Mouse (Mus musculus) intestine, embryonic 15.5 days (tissue): Measurements from ENCODE around the gene Strn. TPM values are rescaled to one million over a fixed set of nuclear protein-coding genes. Genes with fewer than 3 reads are reported as not detected.
A peak's percentile ranks its signal among the peaks of the same experiment; 100 is the strongest.

Experiments
- ATAC-seq: fragments of 200-750 bp; cut with Nextera tagmentation; 2 replicates; pipeline ENCODE4 v1.8.0; 2017; ENCODE audit warnings: moderate TSS enrichment, moderate library complexity
- H3K27ac ChIP-seq: fragments of 300-500 bp; sonication (generic); 2 replicates; pipeline ENCODE4 v1.5.1; 2015; ENCODE audit warnings: mild to moderate bottlenecking, inconsistent platforms
- H3K27me3 ChIP-seq: fragments of 300-500 bp; sonication (generic); replicated peaks from 2 replicates; pipeline ENCODE4 v1.6.1; 2015; ENCODE audit warnings: inconsistent platforms
- H3K36me3 ChIP-seq: fragments of 300-500 bp; sonication (generic); 2 replicates; pipeline ENCODE4 v1.6.1; 2015; ENCODE audit warnings: inconsistent platforms
- H3K4me1 ChIP-seq: fragments of 300-500 bp; sonication (generic); replicated peaks from 2 replicates; pipeline ENCODE4 v1.6.1; 2015; ENCODE audit warnings: inconsistent platforms
- H3K4me2 ChIP-seq: fragments of 300-500 bp; sonication (generic); replicated peaks from 2 replicates; pipeline ENCODE4 v1.6.1; 2015; ENCODE audit warnings: mild to moderate bottlenecking, inconsistent platforms
- H3K4me3 ChIP-seq: fragments of 300-500 bp; sonication (generic); replicated peaks from 2 replicates; pipeline ENCODE4 v1.5.1; 2015; ENCODE audit warnings: inconsistent platforms
- H3K9ac ChIP-seq: fragments of 300-500 bp; sonication (generic); 2 replicates; pipeline ENCODE4 v1.6.1; 2015; ENCODE audit warnings: inconsistent platforms
- H3K9me3 ChIP-seq: fragments of 300-500 bp; sonication (generic); 2 replicates; pipeline ENCODE4 v1.6.1; 2016; ENCODE audit warnings: inconsistent platforms
- WGBS: fragments of 180-500 bp; shearing (Covaris S2); methylation state at CpG from one replicate; pipeline ENCODE4 v1.1.7; 2015; 5-methylcytosine and 5-hydroxymethylcytosine counted together
- polyA plus RNA-seq: library from polyadenylated mRNA; unstranded; fragments of >200 nt; fragmentation: Nextera tagmentation; extraction: Ambion mirVana; gene quantifications from 2 replicates; pipeline ENCODE4 v1.2.1, GENCODE M21; 2015

Strn gene
- 5.3 and 5.4 TPM in 2 replicates for polyA plus RNA-seq

DNA sequence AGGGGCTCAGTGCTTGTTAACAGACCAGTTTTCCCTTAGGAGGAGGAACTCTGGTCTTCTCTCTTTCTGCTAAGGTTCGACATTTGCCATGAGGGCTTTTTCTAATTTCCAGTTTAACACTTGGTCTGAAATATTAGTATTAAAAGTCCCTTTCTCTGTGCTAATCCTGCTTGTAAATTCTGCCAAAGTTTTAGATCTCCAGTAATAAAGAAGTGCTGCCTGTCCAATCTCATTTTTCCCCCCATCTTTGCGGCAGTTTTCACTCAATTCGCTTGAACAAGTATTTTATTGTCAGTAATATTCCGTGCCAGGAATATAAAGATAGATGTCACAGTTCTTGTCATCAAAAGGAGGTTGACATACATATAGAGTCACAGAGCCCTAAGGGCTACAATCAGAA, at the start of gene Strn:
Gene Strn, minus strand, starts transcription at position 101 of the 400 bp plus-strand sequence.
- Histone ChIP-seq H3K27ac (peak within 1 kb of the TSS; percentile 96), H3K9ac (peak within 1 kb of the TSS; percentile 88), H3K9me3 (no peaks in the 10 kb centered on the region), H3K27me3 (no peaks in the 10 kb centered on the region), H3K4me2 (peak within 1 kb of the TSS; percentile 73), H3K4me3 (peak within 1 kb of the TSS; percentile 71), H3K4me1 (peaks cover 14% of the 10 kb centered on the region), H3K36me3 (no peaks in the 10 kb centered on the region)
- 38% methylated on average over 4 of the region's 4 CpGs for WGBS
- no peak for ATAC-seq

DNA sequence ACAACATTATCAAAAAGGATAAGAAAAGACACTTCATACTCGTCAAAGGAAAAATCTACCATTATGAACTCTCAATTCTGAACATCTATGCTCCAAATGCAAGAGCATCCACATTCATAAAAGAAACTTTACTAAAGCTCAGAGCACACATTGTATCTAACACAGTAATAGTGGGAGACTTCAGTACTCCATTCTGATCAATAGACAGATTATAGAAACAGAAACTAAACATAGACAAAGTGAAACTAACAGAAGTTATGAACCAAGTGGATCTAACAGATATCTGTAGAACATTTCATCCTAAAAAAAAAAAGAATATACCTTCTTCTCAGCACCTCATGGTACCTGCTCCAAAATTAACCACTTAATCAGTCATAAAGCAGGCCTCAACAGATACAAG, 41.8 kb upstream of the Strn start:
- Histone ChIP-seq H3K36me3 (no peaks in the 10 kb centered on the region), H3K4me2 (no peak overlapping the region), H3K9me3 (no peaks in the 10 kb centered on the region), H3K4me1 (no peaks in the 10 kb centered on the region), H3K27ac (no peak overlapping the region), H3K9ac (no peak overlapping the region), H3K27me3 (no peaks in the 10 kb centered on the region), H3K4me3 (no peak overlapping the region)
- WGBS = 90% methylated on average over 1 of the region's 1 CpGs
- no peak for ATAC-seq

DNA sequence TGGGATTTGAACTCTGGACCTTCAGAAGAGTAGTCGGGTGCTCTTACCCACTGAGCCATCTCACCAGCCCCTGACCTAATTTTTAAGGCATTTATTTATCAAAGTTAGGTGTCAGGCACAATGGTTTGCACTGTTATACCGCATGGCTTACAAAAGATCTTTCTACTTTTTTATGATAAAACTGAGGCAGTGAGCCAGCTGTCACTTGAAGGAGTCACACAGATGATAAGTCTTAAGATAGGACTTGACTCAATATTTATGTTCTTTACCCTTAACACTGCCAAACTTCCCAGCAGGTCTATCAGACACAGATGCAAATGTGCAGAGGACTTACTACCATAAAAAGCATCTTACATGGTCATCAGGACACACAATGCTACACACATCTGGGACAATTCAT, 35.3 kb upstream of the Strn start:
- no peak for ATAC-seq
- H3K4me3 ChIP-seq = no peak overlapping the region
- H3K4me1 ChIP-seq = no peaks in the 10 kb centered on the region
- H3K36me3 ChIP-seq = 0 out of 2 replicates have a peak, but pooled peaks cover 3% of the 10 kb centered on the region
- H3K9me3 ChIP-seq = no peaks in the 10 kb centered on the region
- no peaks in the 10 kb centered on the region for H3K27me3 ChIP-seq
- H3K4me2 ChIP-seq = no peak overlapping the region
- no peak overlapping the region for H3K9ac ChIP-seq
- WGBS = 86% methylated on average over 2 of the region's 2 CpGs
- no peak overlapping the region for H3K27ac ChIP-seq

DNA sequence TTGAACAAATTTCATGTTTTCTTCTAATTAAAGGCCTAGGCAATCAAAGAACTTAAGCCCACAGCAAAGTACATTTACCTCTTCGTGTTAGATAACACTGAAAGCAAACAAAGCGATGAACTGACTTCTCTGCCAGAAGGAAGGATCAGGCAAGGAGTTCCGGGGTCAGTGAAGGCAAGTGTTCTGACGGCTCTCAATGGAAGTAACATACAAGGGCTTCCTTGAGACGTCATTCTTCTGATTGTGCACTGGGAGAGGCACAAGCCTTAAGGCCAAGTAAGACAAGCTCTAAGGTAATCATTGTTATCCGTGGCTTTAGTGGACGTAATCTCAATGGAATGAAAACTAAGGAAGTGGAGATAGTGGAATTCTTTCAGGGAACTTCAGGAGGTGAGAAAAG, 33.9 kb upstream of the Strn start:
- Histone ChIP-seq H3K4me2 (no peak overlapping the region), H3K27me3 (no peaks in the 10 kb centered on the region), H3K9me3 (no peaks in the 10 kb centered on the region), H3K4me3 (no peak overlapping the region), H3K9ac (no peak overlapping the region), H3K4me1 (no peaks in the 10 kb centered on the region), H3K36me3 (0 out of 2 replicates have a peak, but pooled peaks cover 3% of the 10 kb centered on the region), H3K27ac (no peak overlapping the region)
- ATAC-seq = no peak
- WGBS = 59% methylated on average over 7 of the region's 7 CpGs

DNA sequence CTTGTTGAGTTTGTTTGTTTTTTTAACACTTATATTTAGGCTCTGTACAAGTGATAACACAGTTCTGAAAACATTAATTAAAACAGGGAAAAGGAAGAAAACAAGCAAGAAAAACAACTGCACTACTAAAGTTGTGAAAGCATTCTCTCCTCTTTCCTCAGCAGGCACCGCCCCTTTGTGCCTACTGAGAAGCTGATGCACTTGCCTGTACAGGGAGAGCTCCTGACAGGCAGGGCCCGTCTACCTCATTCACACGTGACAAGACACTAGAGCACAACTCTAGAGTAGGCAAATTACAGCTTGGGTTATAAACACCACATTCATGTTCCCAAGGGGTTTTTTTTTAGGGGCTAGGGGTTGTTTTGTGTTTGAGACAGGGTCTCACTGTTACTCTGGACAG, 32.3 kb upstream of the Strn start:
- H3K9me3 ChIP-seq = no peaks in the 10 kb centered on the region
- no peaks in the 10 kb centered on the region for H3K4me1 ChIP-seq
- ATAC-seq = no peak
- H3K9ac ChIP-seq = no peak overlapping the region
- H3K4me2 ChIP-seq = no peak overlapping the region
- H3K4me3 ChIP-seq = no peak overlapping the region
- 74% methylated on average over 3 of the region's 3 CpGs for WGBS
- H3K27ac ChIP-seq = no peak overlapping the region
- no peaks in the 10 kb centered on the region for H3K27me3 ChIP-seq
- 0 out of 2 replicates have a peak, but pooled peaks cover 3% of the 10 kb centered on the region for H3K36me3 ChIP-seq

DNA sequence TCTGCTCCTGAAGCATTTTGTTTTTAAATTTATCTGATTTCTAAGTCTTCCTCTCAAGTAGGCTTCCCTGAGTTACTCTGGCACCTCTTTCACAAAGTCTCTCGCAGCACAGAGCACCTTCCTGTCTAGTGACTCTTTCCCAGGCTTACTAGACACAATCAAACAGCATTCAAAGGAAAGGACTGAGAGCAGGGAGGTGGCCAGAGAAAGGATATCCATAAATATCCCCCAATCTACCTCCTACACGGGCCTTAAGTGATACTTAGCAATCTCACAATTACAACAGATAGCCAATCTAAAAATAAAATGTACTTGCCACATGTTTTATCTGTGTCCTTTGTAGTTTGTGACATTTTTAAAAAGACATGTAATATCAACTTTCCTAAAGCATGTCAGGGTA, 31.9 kb upstream of the Strn start:
- WGBS = 71% methylated on average over 2 of the region's 2 CpGs
- H3K4me1 ChIP-seq = no peaks in the 10 kb centered on the region
- ATAC-seq = no peak
- H3K4me3 ChIP-seq = no peak overlapping the region
- H3K36me3 ChIP-seq = 0 out of 2 replicates have a peak, but pooled peaks cover 3% of the 10 kb centered on the region
- H3K4me2 ChIP-seq = no peak overlapping the region
- H3K9me3 ChIP-seq = no peaks in the 10 kb centered on the region
- H3K27me3 ChIP-seq = no peaks in the 10 kb centered on the region
- H3K27ac ChIP-seq = no peak overlapping the region
- no peak overlapping the region for H3K9ac ChIP-seq

DNA sequence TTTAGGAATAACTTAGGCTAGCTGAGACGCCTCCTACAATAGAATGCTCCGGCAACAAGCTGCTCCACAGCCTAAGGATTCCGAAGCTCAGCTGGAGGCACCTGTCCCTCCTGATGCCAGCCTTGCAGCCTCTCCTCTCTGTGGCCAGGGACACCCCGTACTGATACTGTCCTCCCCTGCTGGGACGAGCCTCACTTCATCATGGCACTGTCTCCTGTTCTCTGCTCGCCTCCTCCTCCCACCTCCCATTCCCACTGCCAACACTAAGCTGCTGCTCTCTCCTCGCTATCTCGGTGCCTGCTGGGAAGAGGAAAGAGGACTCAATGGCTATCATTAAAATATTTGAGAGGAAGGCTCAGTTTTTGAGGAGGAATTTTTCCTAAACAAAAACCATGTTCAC, 30.6 kb upstream of the Strn start:
- Histone ChIP-seq H3K4me2 (no peak overlapping the region), H3K4me3 (no peak overlapping the region), H3K9me3 (no peaks in the 10 kb centered on the region), H3K4me1 (no peaks in the 10 kb centered on the region), H3K27ac (no peak overlapping the region), H3K9ac (no peak overlapping the region), H3K27me3 (no peaks in the 10 kb centered on the region), H3K36me3 (no peaks in the 10 kb centered on the region)
- WGBS = 76% methylated on average over 8 of the region's 8 CpGs
- no peak for ATAC-seq

DNA sequence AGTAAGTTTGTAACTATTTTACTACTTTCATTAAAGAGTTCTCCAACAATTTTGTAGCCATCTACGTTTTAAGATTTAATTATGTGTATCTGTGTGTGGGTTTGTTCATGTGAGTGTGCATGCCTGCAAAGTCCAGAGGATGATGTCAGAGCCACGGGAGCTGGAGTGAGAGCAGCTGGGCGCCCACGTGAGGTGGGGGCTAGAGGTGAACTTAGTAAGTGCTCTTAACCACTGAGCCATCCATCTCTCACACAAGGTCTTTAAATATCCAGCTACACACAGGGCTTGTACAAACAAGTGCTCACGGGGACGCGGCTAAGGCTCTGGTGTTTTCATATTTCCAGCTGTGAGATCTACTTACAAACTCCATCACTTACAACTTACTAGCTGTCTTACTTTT, 29.1 kb upstream of the Strn start:
- H3K9ac ChIP-seq = no peak overlapping the region
- H3K4me2 ChIP-seq = no peak overlapping the region
- no peak for ATAC-seq
- H3K27me3 ChIP-seq = no peaks in the 10 kb centered on the region
- H3K9me3 ChIP-seq = no peaks in the 10 kb centered on the region
- H3K27ac ChIP-seq = no peak overlapping the region
- H3K36me3 ChIP-seq = 0 out of 2 replicates have a peak, but pooled peaks cover 2% of the 10 kb centered on the region
- H3K4me1 ChIP-seq = no peaks in the 10 kb centered on the region
- no peak overlapping the region for H3K4me3 ChIP-seq
- 66% methylated on average over 7 of the region's 7 CpGs for WGBS

DNA sequence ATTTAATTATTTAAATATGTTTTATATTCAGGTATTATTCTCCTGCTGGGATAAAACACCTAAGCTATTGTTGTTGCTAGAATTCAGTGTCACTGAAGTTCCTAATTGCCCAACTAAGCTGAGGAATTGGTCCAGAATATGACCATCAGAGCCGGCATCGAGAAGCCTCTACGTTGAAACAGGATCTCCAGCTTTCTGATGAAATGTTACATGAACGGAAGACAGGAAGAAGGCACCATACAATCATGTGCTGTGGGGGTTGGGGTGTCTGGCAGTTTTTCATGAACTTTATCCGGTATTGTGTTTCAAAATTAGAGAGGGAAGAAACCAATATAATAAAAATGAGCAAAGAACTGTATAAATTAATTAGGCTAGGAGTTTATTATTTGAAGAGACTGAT, 26.3 kb upstream of the Strn start:
- 0 out of 2 replicates have a peak, but pooled peaks cover 2% of the 10 kb centered on the region for H3K36me3 ChIP-seq
- ATAC-seq = no peak

DNA sequence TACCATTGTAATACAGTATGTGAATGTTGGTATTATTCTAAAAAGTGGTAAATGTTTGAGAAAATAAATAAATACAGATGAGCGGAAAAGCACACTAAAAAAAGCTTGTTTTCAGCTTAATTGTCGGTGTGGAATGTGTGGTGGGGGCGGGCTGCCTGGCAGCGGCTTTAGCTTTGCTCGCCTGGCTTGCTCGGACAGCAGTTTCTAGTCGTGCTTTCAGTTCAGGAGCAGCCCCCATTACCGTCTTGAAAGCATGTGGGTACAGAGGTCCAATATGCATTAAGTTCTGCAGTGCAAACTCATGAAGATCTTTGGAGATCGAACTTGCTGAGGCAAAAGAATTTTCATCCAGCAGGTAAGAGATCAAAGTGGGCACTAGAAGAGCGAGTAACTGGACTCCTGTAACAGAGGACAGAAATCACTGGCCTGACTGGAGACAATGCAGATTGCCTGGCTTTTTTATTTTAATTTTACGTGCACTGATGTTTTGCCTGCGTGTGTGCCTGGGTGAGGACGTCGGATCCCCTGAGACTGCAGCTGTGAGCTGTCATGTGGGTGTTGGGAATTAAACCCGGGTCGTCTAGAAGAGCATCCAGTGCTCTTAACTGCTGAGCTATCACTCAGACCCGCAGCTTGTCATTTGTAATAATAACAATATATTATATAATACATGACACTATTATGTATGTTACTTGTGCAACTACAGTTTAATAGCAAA, 16.1 kb upstream of the Strn start:
- WGBS = 63% methylated on average over 17 of the region's 17 CpGs
- Histone ChIP-seq H3K4me2 (no peak overlapping the region), H3K27me3 (no peaks in the 10 kb centered on the region), H3K36me3 (0 out of 2 replicates have a peak, but pooled peaks cover 2% of the 10 kb centered on the region), H3K4me1 (no peaks in the 10 kb centered on the region), H3K4me3 (no peak overlapping the region), H3K9me3 (no peaks in the 10 kb centered on the region), H3K27ac (no peak overlapping the region), H3K9ac (no peak overlapping the region)
- no peak for ATAC-seq

More for the DNA sequence above, 26.3 kb upstream of the Strn start:
- Histone ChIP-seq H3K9ac (no peak overlapping the region), H3K4me1 (no peaks in the 10 kb centered on the region), H3K27ac (no peak overlapping the region), H3K27me3 (no peaks in the 10 kb centered on the region), H3K4me2 (no peak overlapping the region), H3K9me3 (no peaks in the 10 kb centered on the region), H3K4me3 (no peak overlapping the region)
- 93% methylated on average over 5 of the region's 5 CpGs for WGBS

DNA sequence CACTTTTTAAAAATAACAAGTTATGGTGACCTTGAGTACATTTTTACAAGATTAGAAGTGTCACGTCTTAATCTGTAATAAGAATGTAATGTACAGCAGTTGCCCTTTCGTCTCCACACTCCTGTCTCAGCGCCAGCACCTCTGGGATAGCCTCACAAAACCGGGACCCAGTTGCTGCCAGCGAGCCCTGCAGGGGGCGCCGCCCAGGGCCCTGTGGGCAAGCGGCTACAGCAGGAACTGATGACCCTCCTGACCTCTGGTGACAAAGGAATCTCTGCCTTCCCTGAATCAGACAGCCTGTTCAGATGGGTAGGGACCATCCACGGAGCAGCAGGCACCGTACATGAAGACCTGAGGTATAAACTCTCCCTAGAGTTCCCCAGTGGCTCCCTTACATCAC, 15.1 kb upstream of the Strn start:
- Histone ChIP-seq H3K4me1 (no peaks in the 10 kb centered on the region), H3K27me3 (no peaks in the 10 kb centered on the region), H3K9me3 (no peaks in the 10 kb centered on the region), H3K27ac (no peak overlapping the region), H3K4me2 (no peak overlapping the region), H3K36me3 (0 out of 2 replicates have a peak, but pooled peaks cover 2% of the 10 kb centered on the region), H3K4me3 (no peak overlapping the region), H3K9ac (no peak overlapping the region)
- WGBS = 73% methylated on average over 10 of the region's 10 CpGs
- no peak for ATAC-seq

DNA sequence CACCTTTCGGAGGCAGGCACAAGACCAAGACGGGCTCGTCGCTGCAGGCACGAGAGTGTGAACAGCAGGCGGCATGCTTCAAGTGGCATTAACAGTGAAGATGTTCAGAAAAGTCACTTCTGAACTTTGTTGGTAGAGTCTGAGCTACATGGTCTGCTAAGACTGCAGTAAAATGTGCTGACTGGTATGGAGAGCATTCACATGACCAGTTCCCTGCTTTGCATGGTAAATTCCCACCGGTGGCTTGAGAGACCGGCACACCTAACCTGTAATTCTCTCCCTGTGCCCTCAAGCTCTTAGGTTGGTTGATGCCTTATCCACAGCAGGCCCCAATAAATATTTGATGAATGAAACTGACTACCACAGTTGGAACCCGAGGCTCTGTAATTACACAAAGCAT, 11.4 kb upstream of the Strn start:
- H3K27ac ChIP-seq = no peak overlapping the region
- H3K9ac ChIP-seq = no peak overlapping the region
- no peak for ATAC-seq
- H3K4me2 ChIP-seq = no peak overlapping the region
- no peaks in the 10 kb centered on the region for H3K4me1 ChIP-seq
- H3K4me3 ChIP-seq = no peak overlapping the region
- no peaks in the 10 kb centered on the region for H3K9me3 ChIP-seq
- no peaks in the 10 kb centered on the region for H3K36me3 ChIP-seq
- WGBS = 88% methylated on average over 9 of the region's 9 CpGs
- H3K27me3 ChIP-seq = no peaks in the 10 kb centered on the region

DNA sequence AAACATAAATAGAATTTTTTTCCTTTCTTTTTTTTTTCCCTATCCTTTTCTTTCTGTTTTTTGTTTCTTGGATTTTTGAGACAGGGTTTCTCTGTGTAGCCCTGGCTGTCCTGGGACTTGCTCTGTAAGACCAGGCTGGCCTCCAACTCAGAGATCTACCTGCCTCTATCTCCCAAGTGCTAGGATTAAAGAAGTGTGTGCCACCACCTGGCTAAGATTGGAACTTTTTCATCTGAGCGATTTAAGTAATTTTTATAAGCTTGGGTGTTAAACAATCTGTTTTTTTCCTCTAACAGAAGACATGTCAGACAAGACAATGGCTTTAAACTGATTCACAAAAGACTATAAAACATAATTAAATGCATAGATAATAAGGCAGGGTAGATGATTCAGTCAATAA, 1.4 kb upstream of the Strn start:
- peaks cover 11% of the 10 kb centered on the region for H3K4me1 ChIP-seq
- no peak overlapping the region for H3K27ac ChIP-seq
- no peaks in the 10 kb centered on the region for H3K9me3 ChIP-seq
- H3K9ac ChIP-seq = no peak overlapping the region
- H3K4me2 ChIP-seq = no peak overlapping the region
- 45% methylated on average over 1 of the region's 1 CpGs for WGBS
- no peak overlapping the region for H3K4me3 ChIP-seq
- H3K27me3 ChIP-seq = no peaks in the 10 kb centered on the region
- ATAC-seq = no peak
- H3K36me3 ChIP-seq = no peaks in the 10 kb centered on the region
